Mouse (Mus musculus): Measurements from ENCODE around the gene Ap3s2. TPM values are rescaled to one million over a fixed set of nuclear protein-coding genes. Genes with fewer than 3 reads are reported as not detected.

Ap3s2 gene
- total RNA-seq, 2 experiments from 2014 or later, result 20.6 to 21.9 TPM

DNA sequence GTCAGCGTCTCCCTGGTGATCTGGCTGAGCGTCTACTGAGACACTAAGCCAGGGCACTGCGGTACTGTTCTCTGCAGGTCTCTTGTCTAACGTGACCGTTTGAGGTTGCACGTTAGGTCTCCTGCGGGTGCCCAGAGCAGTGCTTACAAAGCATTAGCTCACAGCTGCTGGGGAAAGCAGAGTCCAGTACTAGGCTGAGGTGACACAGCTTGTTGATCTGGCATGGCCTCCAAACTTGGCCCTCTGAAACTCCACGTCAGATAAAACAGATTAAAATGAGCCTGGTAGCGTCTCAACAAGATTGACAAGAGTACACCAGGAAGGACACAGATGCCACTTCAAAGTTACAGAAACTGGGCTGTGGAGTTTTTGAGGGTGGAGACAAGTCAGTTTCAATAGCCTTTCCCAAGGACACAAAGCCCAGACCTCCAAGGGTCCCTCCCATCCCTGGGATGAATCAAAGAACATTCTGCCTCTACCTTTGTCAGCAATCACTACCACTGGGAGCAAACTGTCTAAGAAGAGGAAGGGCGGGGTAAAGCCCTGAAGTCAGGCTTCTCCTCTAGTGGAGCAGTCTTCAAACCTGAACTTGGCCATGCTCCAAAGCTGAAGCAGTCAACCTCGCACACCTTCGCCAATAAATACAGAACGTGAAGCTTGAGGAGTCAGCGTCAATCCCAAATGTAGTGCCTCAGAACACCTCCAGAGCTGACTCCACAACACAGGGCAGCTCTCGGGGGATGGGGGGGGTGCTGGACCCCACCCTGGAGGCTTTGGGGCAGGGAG lies 29.8 kb downstream of the Ap3s2 start:
- no peak for DNase-seq

DNA sequence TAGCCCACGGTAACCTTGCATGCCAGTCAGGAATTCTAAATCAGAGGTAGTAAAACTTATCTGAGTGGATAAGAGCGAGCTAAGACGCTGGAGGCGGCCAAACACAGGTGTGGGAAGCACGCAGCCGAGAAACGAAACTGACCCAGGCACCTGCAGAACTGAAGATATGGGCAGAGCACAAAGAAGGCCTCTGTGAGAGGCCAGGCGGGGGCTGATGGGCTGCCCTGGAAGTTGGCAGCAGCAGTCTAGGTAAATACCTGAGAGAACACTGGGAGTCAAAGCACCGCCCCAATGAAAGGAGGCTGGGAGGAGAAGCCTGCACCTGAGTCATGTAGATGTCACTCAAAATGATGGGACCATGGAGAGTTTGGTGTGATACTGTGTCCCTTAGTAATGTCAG lies 31.8 kb downstream of the Ap3s2 start:
- DNase-seq, result no peak

DNA sequence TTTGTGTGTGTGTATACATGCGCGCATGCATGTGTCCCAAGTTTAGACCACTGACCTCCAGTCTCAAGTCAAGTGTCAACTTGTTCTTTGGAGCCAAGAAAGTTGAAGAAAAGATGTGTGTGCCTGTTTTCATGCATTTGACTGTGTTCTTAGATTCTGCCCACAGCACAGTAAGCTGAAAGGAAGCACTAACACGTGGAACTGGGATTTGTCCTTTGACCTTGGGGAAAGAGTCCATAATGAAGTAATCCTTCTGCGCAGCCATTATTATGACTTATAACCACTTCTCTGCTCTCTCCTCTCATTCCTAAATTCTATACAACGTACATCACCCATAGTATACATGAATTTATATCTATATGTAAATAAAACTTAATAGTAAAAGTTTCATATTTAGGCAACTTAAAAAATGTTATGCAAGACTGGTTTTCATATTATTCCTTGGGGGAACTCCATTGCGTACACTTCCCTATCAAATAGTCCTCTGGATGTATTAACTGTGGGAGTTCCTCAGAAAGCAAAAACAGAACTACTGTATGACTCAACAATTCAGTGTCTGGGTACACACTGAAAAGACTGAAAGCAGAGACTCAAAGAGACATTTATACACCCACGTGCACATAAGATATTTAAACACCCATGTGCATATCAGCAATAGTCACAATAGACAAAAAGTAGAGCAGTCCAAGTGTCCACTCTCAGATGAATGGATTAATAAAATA lies 36.7 kb downstream of the Ap3s2 start:
- no peak for DNase-seq

DNA sequence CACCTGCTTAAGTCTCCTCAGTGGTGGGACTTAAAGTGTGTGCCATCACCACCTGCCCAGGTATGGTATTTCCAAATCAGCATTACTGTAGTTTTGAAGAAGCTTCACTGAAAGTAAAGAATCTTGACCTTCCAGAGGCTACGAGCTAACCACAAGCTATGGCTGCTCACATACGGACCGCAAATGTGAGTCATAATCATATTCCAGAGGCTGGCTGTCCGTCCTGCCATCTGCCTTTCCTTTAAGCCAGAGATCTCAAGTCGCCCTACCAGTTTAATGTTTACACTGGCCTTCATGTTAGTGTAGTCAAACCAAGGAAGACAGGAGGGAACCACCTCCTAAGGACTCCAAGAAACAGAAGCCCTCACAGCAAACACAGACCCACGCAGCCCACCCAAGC lies 38.5 kb downstream of the Ap3s2 start:
- no peak for DNase-seq

DNA sequence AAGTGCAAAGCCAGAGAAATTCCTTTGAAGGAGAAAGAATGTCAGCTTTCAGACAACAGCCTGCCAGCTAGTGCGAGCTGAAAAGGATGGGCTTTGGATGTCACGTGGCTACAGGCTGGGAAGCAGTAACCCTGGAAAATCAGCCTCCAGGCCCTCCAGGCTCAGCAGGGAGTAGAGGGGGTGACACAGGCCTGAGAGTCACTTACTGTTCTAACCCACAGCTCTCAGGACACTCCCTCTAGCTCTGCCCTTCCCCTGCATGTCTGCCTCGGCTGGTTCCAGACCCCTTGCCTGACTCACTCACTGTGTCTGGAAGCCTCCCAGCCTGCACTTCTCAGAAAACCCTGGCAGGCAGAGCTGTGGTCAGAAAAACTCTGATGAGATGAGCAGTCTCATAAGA lies 39.5 kb downstream of the Ap3s2 start:
- peak; percentile 33 for DNase-seq

DNA sequence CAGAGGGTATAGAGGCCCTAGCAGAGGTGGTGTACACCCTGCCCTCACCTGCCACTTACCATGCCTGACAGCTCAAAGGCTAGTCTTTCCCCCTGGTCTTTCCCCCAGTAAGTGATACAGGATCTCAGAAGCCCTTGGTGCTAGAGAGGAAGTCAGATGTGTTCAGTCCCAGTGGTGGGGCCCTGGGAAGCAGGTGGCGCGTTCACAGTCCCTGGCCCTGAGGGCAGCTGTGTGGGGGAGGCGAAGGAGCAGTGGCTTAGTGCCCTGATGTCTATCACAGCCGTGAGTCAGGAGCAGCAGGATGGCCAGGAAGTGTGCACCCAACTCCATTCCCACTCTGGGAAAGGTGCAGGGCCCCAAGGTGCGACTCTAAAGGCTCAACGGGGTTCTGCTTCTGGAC lies 40.4 kb downstream of the Ap3s2 start:
- DNase-seq, result no peak

DNA sequence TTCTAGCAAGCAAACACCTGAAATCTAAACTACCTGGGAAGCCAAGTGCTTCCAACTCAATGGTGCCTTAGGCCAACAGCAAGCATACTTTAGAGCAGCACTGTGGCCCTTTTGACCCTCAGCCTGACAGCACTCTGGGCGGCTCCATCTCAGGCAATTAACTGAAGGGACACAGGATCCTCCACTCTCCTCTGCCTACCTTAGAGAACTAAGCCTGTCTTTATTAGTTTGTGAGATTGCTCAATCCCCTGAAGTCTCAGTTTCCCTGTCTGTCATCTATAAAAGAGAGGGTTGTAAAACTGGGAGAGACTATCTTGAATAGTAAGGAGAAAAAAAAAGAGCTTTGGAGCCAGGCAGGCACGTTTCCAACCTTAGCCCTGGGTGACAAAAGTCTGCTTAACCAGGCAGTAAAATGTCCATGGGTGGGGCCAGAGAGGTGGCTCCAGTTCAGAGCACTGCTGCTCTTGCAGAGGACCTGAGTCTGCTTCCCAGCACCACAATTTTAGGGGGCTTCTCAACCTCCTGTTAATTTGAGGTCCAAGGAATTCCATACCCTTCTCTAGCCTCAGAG lies 41.9 kb downstream of the Ap3s2 start:
- no peak for DNase-seq

DNA sequence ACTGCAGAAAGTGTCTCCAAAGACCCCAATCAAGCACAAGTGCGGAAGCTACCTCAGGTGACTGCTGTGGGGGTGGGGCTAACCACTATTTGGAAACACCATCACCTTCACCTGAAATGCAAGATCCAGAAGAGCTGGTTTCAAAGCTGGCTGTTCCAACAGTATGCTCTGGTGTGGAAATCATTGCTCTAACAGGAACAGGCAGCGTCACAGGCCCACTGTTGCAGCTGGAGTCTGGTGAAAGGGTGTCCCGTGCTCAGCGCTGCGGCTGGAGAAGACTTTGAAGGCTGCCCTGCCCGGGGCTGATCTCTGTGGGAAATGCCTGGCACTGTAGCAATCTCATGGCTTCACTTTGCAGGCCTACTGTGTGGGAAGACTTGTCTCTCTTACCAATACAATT lies 47.0 kb downstream of the Ap3s2 start:
- DNase-seq, result no peak

DNA sequence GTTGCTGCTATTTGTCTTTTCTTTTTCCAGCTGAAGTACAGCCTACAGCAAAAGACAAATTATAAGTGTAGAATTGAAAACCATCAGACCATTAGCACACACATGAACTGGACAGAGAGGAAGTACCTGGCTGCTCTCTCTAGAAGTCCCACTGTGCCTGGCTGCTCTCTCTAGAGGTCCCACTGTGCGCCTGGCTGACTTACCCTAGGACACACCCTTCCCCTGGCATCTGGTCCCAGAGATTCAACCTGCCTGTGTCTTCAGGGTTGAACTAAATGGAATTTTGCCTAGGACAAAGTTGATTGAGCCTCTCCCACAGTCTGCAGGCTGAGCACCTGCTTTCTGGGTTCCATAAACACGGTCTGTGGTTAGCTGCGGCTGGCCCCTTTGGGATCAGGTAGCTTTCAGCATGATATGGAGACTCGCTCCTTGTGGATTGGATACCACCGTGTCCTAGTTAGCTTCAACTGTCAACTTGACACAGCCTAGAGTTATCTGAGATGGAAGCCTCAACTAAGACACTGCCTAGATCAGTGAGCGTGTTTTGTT lies 48.6 kb downstream of the Ap3s2 start:
- no peak for DNase-seq

DNA sequence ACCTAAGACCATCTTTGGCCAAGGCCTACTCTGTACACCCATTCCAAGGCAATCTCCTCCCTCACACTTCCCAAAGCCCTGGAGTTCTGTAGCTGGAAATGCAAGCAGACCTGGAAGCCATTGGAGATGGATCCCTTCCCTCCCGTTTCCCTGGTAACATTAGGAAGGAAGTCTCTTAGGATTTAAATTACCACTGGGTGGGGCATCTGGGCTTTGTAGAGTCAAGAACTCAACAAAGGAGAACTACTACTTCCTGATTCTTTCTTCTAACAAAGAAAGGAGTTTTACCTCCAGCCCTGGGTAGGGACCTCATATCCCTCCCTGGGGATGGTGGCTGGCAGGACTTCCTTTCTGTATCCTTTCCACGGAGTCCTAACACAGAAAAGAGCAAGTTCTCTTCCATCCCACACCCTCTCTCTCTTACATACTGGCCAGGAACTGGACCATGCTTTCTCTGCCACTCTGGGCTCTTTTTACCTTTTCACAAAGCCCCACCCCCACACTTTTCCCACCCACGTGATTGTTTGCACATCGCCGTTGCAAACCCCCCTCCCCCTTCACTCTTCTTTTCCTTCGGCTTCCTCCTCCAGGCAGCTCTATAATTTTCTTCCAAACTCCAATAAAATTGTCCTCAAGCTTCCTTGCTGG lies 51.3 kb downstream of the Ap3s2 start:
- no peak for DNase-seq

DNA sequence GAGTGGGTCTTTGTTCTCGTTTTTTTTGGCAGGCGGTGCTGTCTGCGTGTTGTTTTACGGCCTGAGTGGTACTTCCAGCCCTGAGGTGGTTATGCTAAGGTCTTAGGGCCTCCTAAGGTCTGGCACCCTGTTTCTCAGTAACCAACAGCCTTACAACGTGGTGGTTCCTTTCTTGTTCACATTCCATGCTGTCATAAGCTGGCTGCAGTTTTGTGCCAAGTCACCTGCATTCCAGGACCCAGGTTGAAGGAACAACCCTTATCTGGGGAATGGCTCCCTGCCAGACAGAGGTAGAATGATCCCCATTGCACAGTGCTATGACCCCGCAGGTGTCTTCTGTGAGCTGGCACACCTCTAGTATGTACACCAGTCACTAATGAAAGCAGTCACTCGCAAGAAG lies 52.0 kb downstream of the Ap3s2 start:
- no peak for DNase-seq

DNA sequence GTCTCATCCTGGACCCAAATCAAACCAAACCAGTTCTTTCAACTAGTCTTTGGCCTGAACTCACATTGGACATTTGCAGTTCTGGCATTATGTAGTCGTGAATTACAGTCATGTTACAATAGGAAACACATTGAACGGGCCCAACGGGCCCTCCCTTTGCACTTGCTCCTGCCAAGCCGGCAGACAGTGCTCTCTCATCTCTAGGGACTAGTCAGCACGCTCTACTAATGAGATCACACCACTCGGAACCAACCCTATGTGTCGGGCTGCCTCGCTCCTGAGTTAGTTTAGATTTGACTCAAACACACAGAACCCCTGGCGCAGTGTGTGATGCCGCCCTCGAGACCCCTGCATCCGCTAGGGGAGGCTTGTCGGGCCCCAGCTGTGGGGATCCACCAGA lies 52.6 kb downstream of the Ap3s2 start:
- DNase-seq, result no peak

DNA sequence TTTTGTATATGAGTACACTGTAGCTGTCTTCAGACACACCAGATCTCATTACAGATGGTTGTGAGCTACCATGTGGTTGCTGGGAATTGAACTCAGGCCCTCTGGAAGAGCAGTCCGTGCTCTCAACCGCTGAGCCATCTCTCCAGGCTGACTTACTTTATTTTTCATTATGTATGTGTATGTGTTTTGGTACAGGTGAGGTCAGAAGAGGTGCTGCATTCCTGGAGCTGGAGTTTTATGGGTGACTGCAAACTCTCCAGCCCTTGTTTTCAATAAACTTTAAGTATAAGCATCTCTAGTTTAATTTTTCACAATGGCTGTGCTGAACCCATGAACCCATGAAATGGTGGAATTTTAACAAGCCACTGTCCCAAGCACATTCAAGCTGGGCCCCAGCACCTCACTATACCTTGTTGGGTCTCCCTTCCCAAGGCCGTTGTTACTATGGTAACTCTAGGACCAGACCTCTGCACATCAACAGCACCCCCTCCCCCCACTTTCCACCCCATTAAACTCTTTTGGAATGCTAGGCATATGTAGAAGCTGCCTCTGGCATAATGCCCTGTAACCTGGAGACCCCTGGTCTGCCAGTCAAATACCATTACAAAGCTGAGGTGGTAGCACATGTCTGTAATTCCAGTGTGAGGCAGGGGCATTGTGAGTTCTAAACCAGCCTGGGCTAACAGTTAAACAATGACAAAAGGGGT lies 54.0 kb downstream of the Ap3s2 start:
- DNase-seq, result no peak

DNA sequence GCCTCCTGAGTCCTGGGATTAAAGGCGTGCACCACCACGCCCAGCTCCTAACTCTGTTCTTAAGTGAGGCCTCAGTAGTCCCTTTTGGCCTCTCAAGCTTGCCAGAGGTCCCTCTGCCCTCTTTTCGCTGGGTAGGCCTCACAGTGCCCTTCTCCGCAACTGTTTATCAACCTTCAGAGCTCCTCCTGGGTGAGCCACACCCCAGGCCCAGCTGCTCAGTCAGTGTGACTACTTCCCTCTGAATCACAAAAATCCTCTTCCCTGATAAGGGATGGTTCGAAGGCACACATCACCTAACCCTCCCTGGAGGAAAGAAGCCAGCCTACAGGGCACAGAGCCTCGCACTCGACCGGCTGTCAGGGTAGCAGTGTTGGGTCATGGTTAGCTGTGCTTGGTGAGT lies 58.7 kb downstream of the Ap3s2 start:
- no peak for DNase-seq

DNA sequence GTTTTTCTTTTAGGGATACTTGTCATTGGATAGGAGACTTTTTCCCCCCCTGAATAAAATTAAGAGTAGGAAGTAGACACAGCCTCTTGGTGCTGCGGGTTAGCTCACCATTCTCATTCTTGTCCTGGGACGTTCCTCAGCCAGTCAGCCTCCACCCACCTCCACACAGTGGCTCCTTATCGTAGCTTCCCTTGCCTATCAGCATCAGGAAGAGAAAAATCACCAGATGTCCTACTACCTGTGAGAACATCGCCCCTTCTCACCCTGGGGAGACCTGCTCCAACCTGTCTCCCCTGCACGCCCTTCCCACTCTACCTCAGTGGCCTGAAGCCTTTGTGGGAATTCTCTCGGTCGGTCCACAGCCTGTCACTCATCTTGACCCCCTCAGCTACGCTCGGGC lies 59.6 kb downstream of the Ap3s2 start, which contains the start of gene Anpep:
Gene Anpep, minus strand, starts transcription at position 249 of the 400 bp plus-strand sequence.
- DNase-seq, result no peak

DNA sequence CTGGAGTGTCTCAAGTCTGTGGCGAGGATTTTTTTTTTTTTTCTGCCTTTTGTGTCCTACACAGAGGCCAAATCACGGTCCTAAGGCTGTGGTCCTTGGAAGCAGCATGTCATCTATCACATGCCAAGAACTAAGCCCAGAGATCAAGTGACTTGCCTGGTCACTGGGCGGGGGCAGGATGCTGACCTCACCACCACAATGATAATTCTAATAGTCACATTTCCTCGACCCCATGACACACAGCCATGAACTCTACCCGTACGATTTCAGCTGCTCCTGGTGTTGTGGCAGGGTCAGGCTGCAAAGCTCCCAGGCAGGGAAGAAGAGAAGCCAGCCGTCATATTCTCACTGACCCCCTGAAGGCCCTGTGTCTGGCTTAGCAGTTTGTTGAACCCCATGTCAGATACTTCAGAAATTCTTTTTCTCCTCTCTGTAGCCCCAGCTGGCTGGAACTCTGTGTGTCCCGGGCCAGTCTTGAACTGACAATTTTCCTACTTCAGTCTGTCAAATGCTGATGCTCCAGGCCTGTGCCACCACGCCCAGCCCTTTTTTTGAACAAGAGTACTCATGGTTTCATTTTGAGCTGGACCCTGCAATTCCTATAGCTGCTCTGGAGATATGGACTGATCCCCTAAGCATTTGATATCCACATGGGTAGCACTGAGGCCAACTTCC lies 61.4 kb downstream of the Ap3s2 start:
- DNase-seq, result no peak

DNA sequence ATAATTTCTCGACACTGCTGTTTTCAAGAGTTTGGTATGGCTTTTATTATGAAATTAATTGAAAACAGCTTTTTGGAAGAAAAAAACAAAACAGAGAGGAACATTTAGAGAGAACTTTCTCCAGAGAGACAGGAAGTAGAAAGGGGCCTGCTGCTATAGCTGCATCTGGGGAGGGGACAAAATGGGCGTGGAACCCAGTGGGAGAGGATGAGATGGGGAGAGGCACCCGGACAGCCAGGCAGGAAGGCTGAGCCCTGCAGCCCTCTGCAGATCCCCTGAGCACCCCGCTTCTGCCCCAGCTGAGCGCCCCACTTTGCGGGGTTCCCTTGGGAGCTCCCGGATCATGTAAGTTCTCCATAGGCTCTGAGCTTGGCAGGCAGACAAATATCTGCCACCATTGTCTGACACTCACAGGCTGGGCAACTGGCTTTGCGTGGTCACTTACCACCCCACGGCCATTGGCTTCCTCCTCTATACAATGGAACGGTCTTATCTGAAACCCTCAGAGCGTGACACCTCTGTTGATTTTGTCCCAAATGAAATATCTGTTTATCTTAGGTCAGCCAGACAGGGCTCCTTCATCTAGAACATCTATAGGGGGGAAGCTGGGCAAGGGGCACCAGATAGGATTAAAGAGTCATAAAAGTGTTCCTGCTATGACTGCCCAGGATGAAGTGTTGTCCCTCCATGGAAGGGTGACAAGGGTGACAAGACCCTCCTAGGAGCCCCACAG lies 62.1 kb downstream of the Ap3s2 start:
- DNase-seq, result no peak

DNA sequence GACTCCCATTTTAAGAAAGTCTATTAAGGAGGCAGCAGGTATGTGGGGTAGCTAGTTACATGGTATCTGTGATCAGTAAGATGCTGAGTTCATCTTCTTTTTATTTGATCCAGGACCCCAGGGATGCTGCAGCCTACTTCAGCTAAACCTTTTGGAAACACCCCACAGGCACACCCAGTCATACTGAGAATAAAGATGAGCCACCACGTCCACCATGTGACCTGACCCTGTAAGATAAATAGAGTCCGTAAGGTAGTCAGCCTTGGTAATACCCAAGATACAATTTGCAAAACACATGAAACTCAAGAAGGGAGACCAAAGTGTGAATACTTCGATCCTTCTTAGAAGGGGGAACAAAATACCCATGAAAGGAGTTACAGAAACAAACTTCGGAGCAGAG lies 64.1 kb downstream of the Ap3s2 start:
- no peak for DNase-seq

DNA sequence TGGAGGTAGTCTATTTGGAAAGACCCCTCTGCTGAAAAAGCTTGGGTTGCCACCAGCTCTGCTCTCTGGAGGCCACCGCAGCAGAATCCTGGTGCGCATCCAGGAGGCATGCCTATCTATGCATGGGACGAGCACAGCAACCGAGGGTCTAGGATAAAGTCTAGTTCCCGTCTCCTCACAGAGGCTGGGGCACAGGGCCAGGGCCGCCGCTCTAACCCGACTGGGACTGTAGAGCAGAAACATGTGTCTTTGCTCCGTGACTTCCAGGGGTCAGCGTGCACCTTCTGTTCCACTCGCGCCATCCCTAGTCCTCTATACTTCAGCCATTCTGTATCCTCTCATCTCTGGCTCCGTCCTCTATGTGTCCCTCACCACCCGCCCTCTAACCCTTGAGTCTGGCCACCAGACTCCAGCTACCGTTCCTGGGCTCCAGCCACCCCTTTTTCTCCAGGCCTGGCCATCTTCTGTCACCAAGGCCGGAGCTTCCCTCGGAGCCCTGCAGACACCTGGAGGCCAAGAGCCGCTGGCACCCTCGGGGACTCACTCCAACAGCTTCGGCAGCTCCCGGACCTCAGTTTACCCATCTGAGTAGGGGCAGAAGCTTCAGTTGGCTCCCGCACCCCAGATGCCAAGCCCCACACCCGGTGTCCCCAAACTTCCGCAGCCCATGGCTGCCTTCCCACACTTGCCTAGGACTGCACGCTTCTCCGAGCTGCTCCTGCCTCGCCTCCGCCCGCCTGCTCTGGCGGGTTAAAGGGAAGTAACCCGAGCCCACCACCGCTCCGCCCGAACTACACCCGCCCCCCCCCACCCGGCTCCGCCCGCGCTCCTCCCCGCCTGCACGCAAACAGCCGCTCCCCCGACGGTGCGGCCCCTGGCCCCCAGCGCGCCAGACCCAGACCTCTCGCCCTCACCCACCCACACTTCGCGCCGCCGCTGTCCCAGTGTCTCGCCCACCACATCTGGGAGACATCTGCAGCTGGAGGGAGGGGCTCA lies 72.7 kb downstream of the Ap3s2 start:
- peak; percentile 54 for DNase-seq

Measured in gastrocnemius, postnatal 10 days (tissue).